Mouse (Mus musculus): ENCODE results near the gene Adgrl3.

Gene Adgrl3

DNA sequence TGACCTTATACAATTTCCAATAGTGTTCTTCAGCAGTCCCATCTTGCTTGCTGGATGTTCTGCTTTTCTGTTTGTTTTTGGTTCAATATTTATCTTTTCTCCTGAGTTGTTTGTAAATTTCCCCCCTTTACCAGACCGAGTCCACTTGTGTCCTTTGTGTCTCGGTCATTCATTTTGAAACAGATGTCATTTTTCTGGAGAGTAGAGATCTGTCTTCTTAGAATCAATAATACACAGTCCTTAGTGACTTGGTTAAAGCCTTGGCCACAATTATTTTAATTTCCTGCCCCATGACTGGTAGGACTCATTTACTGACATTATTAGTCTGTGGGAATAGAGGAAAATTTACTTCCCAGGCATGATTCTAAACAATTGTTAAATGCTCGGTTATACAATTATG lies 709.7 kb downstream of the Adgrl3 start:
- no peak for DNase-seq

DNA sequence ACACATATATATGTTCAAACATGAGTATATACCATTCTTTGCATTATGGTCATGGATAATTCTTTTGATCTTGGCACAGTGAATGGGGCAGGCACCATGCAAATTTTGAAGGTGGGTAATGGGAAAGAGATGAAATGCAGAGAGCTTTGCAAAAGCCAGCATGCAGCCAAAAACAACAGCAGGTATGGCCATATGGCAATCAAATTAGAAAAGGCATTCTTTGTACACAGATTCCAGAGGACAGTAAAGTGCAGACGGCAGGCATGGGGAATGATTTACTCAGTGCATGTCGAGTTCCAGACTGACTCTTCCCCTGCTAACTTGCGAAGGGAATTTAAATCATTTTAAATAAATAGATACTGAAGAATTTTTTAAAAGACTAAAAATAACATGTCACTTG lies 716.1 kb downstream of the Adgrl3 start:
- no peak for DNase-seq

DNA sequence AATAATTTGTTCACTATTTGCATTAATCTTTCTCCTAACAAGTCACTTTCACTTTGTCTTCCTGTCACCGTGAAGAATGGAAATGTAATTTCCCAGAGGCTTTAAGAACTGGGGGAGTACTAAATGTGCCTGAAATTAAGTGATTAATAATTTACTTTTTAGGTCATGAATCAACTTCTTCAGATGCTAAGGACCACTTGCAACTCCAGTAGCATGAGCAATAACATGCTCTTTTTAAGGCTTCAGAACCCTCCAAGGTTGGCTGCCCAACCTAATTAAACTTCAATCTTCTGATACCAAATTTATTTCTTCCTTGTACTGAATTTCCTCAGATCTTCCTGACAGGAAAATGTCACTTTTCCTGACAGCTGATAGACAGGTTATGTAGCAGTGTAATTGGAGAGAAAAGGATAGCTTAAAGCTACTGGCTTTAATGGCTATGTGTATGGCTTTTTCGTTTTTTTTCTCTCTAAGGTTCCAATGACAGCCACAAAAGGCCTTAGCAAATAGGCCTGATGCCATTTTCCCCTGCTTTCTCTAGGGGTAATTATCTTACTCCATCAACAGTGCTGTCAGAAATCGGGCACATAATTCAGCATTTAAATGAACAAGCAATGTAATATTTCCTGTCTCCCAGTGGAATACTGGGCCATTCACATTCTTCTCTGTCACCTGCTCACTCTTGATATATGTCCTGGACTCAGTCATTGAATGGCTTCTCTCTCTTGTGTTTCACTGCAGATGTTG lies 718.5 kb downstream of the Adgrl3 start:
- no peak for DNase-seq

DNA sequence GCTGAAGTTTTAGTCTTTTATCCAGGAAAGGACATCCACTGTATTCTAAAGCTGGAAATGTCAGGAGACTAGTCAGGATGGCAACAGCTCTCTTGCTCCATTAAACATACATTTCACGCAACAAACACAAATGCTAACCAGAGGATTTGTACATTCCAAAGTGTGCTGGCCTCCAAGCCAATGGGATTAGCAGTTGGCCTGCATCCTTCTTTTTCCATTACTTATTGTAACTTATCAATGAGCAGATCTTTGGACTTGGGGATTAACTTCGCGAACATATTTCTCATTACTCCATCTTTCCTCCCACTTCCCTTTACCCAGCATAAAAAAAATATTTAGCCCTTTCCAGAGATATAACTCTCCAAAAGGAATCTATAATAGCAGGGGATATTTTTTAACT lies 732.5 kb downstream of the Adgrl3 start:
- no peak for DNase-seq

DNA sequence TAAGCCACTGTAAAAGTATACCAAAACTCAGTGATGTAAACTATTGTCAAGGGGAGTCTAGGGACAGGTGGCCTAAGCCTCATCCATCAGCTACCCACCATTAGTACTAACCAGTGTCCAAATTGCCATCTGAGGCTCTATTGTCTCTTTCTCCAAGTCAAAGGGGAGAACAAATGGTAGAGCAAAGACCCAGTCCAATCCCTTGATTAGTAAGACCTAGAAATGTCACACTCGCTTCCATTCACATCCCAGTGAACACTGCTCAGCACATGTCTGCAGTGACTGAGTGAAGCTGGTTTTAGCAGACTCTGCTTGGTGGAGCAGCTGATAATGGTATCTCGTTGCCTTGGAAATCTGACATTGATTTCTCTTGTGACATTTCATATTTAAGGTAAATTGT lies 735.8 kb downstream of the Adgrl3 start:
- DNase-seq: no peak

DNA sequence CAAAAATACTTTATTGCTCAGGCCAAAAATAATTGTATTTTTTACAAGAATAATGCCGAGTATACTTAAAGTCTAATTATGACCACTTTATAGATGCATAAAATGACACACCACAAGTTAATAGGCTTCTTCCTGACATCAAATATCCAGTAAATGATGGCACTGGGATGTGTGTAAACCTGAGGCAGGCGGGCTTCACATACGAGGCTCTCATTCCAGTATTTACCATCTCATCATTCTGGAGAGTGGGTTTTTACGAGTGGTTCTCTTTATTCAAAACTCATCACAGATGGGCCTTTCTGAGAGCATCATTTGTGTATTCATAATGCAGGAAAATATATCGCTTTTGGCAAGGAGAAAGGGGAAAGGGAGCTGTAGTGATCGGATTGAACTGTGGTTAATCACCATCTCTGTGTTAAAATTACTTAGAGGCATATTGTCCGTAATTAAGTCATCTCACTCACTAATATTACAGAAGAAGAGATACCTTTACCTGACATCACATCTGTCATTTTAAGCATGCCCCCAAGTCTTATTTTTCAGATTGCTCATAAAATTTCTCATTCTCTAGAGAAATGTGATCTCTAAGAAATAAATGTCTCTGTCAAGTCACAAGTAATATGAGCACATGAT lies 737.3 kb downstream of the Adgrl3 start:
- no peak for DNase-seq

DNA sequence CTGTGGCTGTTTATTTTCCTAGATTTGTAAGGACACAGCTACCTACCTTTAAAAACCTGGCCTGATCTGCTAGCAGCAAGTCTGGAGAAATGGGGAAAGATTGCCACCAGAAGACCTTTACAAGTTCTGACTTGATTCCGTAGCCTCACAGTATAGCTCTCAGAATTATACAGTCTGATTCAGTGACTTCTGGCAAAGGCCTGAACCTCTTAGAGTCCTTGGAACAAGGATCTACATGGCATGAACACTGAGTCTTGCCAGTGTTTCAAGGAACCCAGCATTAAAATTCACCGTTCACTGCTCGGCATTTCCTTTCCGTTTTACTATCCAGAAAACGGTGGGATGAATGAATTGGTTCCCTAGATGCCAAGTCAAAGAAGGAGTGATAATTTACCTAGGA lies 756.3 kb downstream of the Adgrl3 start:
- no peak for DNase-seq

DNA sequence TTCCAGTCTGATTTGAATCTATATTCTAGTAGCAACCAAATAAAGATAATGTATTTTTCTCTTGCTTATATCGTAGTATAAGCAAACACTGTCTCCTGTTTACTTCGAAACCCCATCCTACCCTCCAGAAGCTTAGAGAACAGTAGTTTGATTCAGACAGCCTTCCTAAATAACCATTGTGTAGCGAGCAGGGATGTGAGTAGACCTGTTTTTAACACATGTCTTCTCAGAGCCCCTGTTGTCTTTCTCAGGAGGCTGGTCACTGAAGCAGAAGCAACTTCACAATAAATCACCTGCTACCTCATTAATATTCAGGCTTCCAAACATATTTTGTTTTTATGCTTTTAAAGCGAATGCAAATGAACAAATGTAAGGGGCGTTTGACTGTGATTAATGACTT lies 756.8 kb downstream of the Adgrl3 start:
- no peak for DNase-seq

DNA sequence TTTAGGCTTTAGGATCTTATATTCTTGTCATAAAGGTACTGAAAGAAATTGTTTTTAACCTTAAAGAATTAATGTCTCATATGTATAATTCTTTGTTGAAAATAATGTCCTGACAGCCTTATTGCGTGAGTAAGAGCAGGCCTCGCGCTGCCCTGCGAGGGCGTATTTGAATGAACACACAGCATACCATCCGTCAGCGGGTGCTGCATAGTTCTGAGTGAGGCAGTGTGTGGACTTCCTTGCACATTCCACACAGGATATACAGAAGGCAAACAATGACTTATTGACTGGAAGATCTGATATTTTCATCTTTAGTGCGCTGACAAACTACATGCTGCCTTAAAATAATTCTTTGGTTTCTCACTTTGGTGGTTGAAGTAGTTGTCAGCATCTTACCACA lies 764.8 kb downstream of the Adgrl3 start:
- DNase-seq: no peak

DNA sequence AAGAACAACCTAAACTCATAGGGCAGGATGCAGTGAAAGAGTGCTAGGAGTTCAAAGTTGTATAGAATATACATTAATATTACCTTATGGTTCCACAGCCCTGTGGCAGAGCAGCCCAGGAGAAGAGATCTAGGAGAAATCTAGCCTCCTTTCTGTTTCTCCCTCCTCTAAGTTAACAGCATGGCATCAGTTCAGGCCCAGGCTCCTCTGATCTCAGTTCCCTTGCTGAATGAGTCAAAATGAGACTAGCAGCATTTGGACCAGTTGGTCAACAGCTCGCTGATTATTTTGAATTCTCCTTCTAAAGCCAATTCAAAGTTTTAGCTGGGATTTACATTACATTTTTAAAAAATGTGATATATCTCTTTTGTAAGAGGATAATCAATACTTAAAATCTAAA lies 770.8 kb downstream of the Adgrl3 start:
- no peak for DNase-seq

DNA sequence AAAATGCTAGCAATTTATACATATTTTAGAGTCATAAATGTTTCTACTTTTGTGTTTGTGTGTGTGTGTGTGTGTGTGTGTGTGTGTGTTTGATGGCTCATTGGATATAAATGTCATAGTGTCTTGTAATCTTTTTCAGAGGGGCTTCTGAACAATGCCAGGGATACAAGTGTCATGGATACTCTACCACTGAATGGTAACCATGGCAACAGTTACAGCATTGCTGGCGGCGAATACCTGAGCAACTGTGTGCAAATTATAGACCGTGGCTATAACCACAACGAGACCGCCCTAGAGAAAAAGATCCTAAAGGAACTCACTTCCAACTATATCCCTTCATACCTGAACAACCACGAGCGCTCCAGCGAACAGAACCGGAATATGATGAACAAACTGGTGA lies 774.2 kb downstream of the Adgrl3 start:
- no peak for DNase-seq

DNA sequence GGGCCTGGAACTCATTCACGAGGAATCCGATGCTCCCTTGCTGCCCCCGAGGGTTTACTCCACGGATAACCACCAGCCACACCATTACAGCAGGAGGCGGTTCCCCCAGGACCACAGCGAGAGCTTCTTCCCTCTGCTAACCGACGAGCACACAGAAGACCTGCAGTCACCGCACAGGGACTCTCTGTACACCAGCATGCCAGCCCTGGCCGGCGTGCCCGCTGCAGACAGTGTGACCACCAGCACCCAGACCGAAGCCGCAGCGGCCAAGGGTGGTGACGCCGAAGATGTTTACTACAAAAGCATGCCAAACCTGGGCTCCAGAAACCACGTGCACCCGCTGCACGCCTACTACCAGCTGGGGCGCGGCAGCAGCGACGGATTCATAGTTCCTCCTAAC lies 774.7 kb downstream of the Adgrl3 start:
- DNase-seq: no peak

DNA sequence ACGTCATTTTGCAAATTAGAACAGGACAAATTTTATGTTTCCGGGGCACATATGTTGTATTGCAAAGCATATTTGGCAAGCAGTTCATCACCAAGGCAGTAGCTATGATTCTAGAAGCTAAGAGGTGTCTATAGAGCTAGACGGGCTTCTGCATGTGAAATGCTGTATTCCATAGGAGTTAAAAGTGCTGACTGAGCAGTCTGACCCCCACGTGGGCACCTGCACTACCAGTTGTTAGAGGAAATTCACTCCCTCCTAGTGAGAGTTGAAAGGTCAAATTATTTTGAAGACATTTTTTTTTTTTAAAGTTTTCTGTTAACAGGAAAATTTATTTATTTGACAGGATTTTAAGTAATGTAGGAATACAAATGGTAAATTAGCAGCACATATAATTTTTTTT lies 776.2 kb downstream of the Adgrl3 start:
- no peak for DNase-seq

DNA sequence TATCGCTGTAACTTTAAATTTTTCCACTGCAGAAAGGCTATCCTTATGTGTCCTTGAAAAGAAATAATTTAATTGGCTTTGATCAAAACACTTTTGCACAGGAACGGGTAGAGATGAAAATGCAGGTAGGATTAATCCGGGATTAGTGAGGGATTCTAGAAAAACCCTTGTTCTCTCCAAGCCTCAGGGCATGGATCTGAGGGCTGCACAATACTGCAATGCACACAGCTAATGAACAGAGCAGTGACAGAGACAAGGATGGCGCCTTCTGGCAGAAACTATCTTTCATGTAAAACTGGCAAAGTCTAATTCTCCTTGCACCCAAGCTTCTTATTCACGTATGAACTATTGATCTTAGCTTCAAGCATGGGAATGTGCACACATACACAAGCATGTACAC lies 791.0 kb downstream of the Adgrl3 start:
- no peak for DNase-seq

DNA sequence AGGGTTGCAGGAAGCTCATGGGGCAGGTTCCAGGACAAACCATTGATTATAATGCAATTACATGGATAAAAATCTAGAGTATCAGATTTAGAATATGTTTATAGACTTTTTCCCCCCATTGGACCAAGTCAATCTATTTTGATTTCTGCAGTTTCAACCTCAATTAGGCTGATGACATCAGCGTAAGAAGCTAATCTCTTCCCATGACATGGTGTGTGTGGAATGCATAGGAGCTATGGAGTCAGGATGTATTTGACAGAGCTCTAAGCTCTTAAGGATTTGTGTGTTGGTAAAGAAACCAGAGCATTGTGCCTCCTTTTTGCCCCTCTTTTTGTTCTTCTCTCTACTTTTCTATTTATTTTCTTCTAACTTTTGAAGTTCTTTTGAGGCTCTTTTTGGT lies 812.1 kb downstream of the Adgrl3 start:
- no peak for DNase-seq

DNA sequence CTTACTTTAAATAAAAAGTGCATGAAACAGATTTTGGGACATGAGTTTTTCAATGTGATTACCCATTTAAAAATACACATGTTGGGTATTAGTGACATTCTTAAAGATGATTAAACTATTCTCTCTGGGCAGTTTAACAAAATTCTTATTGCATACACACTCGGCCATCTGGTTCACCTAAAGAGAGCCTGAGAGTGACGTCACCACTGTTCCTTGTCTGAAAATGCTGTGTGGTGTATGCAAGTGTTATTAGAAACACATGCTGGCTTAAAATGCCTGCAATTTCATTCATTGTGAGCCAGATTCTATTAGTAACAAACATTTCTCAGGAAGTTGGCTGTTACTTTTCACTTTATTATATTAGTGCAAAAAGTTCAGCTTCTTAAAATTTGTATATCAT lies 812.7 kb downstream of the Adgrl3 start:
- DNase-seq: no peak

DNA sequence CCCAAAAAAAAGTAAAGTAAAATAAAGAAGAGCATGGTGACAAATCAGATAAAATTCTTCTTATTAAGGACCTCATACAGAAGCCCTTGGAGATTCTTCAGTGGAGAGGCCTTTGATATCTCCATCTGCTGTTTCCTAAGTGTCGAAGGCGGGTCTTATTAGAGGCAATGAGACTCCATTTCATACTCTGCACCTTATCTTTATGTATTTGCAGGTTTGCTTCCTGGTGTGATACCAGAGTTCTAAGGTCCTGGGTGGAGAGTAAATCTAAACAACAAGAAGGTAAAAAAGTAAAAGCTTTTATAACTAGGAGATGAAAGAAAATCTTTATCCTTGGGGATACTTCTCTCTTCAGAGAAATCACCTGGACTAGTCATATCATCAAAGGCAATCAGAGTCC lies 817.9 kb downstream of the Adgrl3 start:
- DNase-seq: no peak

DNA sequence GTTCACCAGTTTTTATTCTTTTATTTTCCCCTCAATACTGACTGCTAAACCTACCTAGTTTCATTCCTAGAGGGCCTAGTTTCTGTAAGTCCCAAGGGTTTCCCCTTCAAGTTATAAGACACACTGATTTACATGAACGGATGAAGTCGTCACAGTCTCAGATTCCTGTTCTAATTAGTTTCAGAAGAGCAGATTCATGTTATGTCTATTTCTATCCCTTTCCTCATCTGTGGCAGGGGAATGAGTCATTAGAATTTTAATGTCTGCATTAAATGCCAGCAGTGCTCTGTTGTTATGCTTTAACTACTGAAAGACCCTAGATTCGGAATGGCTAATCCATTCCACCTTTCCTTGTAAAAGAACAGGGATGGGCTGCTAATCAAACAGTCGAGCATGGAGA lies 823.9 kb downstream of the Adgrl3 start:
- no peak for DNase-seq

DNA sequence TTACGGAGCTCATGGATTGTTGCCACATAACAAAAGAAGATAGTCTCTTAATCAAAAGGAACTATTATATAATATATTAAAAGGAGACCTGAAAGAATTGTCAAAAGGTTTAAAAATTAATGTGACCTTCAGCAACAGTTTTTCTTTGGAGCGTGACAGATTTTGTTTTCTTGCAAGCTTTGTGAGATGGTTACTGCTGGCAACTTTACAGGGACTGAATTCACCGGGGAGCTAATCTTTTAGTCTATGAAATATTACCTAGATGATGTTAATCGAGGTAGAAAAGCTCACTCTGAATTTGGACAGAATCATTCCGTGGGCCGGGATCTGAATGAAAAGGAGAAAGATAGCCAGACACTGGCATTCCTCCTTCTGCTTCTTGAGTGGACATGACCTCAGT lies 850.4 kb downstream of the Adgrl3 start:
- DNase-seq: peak; percentile 82
